Mouse (Mus musculus) kidney, postnatal 14 days (tissue): Measurements from ENCODE around the gene Itga1.

Experiments used
- DNase-seq: peaks from one replicate; pipeline ENCODE4 v3.0.0; 2022; ENCODE audit warnings: mixed read lengths

Itga1 gene

DNA sequence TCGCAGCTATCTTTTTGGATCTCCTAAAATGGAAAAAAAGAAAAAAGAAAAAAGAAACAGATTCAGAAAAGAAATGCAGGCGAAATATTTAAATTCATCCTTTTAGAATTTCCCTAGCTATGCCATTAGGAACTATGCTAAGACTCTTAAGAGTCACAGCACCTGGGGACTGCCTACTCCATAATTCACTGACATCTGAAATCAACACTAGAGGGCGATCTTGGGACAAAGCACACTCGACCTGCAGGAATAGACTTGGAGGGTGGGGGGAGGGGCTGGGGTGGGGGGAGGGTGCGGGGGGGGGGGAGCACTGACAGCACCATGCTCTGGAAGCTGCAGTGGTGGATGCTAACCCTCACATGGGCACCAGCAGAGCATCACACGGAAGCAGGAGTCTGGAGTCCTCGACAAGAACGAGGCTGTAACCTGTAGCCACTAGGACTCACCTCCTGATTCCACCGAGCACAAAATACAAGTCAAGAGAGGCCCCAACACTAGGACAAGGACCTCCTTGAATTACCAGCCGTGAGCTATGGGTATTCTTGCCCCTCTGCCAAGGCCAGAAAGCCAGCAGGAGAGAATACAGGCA is 120.8 kb downstream of the Itga1 start:
- DNase-seq: peak; percentile 35

GRCm38 (mm10) chr13:114974484-114975042 is 127.2 kb downstream of the Itga1 start:
- no peak for DNase-seq

DNA sequence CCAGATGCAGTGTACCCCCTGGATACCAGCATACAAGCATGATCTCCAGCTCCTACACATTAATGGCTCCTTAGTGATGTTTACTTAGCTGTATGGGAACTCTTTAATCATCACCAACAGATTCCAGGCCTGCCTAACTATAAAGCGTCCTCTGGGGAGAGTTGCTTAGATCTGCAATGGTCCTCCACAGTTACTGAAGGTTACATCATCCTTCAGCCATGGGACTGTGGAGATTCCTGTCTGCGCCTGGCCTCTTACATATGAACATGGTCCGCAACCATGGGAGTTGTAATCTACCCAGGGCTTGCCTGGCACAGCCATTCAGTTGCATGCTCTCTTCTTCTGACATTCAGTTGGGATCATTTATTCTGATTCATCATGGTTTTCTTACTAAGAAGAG is 129.9 kb downstream of the Itga1 start:
- no peak for DNase-seq

- DNase-seq: peak; percentile 77
Measured at GRCm38 (mm10) chr13:114964233-114964632, 137.5 kb downstream of the Itga1 start.

GRCm38 (mm10) chr13:114954516-114954915 is 147.2 kb downstream of the Itga1 start:
- DNase-seq: no peak

- no peak for DNase-seq
Measured at GRCm38 (mm10) chr13:114933541-114933940, 168.2 kb downstream of the Itga1 start.

- peak; percentile 71 for DNase-seq
Measured at GRCm38 (mm10) chr13:114931775-114932294, 169.9 kb downstream of the Itga1 start, which contains the start of gene Itga2. Gene Itga2 (minus strand): TSS chr13:114932100.

GRCm38 (mm10) chr13:114930996-114931649 is 170.6 kb downstream of the Itga1 start:
- DNase-seq: no peak

DNA sequence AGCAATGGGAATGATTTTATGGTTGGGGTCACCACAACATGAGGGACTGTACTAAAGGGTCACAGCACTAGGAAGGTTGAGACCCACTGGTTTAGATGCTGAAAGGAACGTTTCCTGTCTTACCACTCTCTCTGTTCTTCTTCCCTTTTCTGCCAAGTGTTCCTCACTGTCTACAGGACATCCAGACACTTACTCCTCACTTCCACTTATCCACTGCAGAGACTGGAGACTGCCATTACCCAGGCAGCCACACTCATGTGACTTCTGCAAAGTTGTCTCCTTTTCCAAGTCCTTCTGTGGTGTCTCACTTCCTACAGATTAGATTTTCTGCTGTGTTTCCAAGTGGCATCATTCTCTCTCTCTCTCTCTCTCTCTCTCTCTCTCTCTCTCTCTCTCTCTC is 177.0 kb downstream of the Itga1 start:
- no peak for DNase-seq

- peak; percentile 25 for DNase-seq
Measured at GRCm38 (mm10) chr13:114923331-114923730, 178.4 kb downstream of the Itga1 start.

DNA sequence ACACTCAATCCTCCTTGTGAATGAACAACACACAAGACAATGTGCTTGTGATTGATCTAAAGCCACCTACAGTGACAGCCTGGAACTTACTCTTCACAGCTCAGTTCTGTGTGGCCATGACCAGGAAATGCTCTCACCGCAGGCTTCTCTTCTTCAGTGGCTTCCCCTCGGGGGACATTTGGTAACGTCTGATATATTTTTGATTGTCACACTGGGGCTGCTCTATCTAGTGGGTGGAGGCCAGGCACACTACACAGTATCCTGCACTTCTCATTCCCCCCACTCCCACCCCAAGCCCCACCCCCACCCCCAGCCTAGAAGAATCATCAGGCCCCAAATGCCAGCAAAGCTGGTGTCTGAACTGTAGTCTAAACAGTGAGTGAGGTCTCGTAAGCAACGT is 186.0 kb downstream of the Itga1 start:
- DNase-seq: no peak

GRCm38 (mm10) chr13:114914963-114915362 is 186.8 kb downstream of the Itga1 start:
- no peak for DNase-seq

DNA sequence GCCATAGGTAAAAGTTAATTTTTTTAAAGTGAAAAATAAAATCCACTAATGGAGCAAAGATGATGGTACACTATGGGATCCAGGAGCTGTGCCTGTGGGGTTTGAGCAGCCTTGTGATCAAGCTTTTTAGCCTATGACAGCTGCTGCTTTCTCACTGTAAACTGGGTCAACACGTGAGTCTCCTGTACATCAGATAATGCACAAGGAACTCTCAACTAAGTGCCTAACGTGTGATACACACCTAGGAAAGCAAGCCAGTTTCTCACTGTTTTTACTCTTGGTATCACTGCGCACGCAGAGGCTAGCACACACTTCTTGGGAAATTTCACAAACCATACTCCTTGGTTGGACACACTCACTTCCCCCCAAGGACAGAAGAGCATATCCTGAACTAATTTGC is 187.2 kb downstream of the Itga1 start:
- no peak for DNase-seq

DNA sequence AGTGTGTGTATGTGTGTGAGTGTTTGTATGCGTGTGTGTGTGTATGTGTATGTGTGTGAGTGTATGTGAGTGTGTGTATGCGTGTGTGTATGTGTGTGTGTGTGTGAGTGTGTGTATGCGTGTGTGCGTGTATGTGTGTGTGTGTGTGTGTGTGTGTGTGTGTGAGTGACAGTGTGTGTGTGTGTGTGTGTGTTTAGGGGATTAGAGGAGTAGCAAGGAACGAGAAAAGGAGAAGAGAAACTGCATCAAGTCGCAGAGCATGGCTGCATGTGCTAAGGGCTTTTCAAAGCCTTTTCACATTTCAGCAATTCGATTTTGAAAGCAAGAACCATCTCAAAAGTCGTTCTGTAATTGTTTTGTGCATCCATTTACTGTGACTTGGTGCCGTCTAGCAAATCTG is 191.1 kb downstream of the Itga1 start:
- DNase-seq: no peak

DNA sequence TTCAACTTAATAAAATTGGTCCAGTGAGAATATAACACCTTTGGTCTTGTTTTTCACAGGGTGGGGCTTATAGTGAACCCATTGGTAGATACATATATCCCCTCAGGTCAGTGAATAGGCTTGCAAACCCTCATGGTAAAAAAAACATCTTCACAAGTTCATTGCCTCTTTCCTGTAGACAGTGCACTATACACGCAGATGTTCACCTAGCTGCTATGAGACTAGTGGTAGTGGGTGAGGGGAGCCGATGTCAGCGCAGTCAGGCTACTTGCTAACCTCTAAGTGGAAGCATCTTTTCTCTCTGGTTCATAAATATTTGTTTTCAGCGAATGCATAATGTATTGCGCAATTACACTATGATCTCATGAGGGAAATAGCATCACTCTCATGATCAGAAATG is 192.2 kb downstream of the Itga1 start:
- no peak for DNase-seq

GRCm38 (mm10) chr13:114907876-114908275 is 193.9 kb downstream of the Itga1 start:
- no peak for DNase-seq
